Mouse (Mus musculus) erythroblast, embryonic 14.5 days (primary cell): ENCODE data around the gene Rnf2. TPM values are rescaled to one million over a fixed set of nuclear protein-coding genes. Genes with fewer than 3 reads are reported as not detected.

Source experiments
- H3K27me3 ChIP-seq: 2 replicates; pipeline ENCODE4 v1.6.1; 2012; ENCODE audit warnings: inconsistent platforms; ENCODE audit not compliant: control insufficient read depth
- H3K36me3 ChIP-seq: 2 replicates; pipeline ENCODE4 v1.6.1; 2012; ENCODE audit warnings: mild to moderate bottlenecking, inconsistent platforms; ENCODE audit not compliant: control insufficient read depth
- H3K4me1 ChIP-seq: 2 replicates; pipeline ENCODE4 v1.6.1; 2012; ENCODE audit warnings: inconsistent platforms; ENCODE audit not compliant: control insufficient read depth
- H3K4me3 ChIP-seq: replicated peaks from 2 replicates; pipeline ENCODE3; 2012; ENCODE audit warnings: moderate library complexity, mild to moderate bottlenecking, inconsistent platforms
- H3K9me3 ChIP-seq: 2 replicates; pipeline ENCODE4 v1.6.1; 2012; ENCODE audit warnings: low read length, inconsistent platforms, mixed read lengths; ENCODE audit not compliant: control insufficient read depth
- GATA1 ChIP-seq: IDR thresholded peaks from 2 replicates; pipeline ENCODE4 v1.6.1; 2012; ENCODE audit warnings: low read length, inconsistent platforms, mixed read lengths
- TAL1 ChIP-seq: IDR thresholded peaks from 3 replicates; pipeline ENCODE4 v1.6.1; 2012; ENCODE audit warnings: low read length, inconsistent platforms, mixed read lengths
- polyA plus RNA-seq: library from polyadenylated mRNA; stranded (reverse); fragments of >175 nt; gene quantifications from 2 replicates; pipeline ENCODE4 v1.2.3, GENCODE M21; 2012

Gene Rnf2
- 0.45 and 0.64 TPM in 2 replicates for polyA plus RNA-seq

- Histone ChIP-seq H3K4me3 (peak within 1 kb of the TSS; percentile 92), H3K9me3 (no peaks in the 10 kb centered on the region), H3K36me3 (no peaks in the 10 kb centered on the region), H3K4me1 (peaks cover 23% of the 10 kb centered on the region), H3K27me3 (no peaks in the 10 kb centered on the region; the same call in none of the 2 replicates)
- TF ChIP-seq TAL1, result no peak
- no peak for TF ChIP-seq GATA1
These were observed at the start of gene Rnf2 for GRCm38 (mm10) chr1:151500531-151501361. Gene Rnf2 (minus strand): TSS chr1:151500955.

- Histone ChIP-seq H3K9me3 (no peaks in the 10 kb centered on the region), H3K4me3 (no peak overlapping the region), H3K36me3 (no peaks in the 10 kb centered on the region), H3K27me3 (no peaks in the 10 kb centered on the region), H3K4me1 (no peaks in the 10 kb centered on the region)
- TF ChIP-seq GATA1 (no peak), TAL1 (no peak)
These were observed 49.0 kb upstream of the Rnf2 start for GRCm38 (mm10) chr1:151549794-151550193.

GRCm38 (mm10) chr1:151548896-151549610, 48.3 kb upstream of the Rnf2 start:
- Histone ChIP-seq H3K4me3 (no peak overlapping the region), H3K9me3 (no peaks in the 10 kb centered on the region)

GRCm38 (mm10) chr1:151545571-151545970, 44.8 kb upstream of the Rnf2 start:
- Histone ChIP-seq H3K27me3 (no peaks in the 10 kb centered on the region), H3K9me3 (no peaks in the 10 kb centered on the region), H3K36me3 (no peaks in the 10 kb centered on the region), H3K4me1 (no peaks in the 10 kb centered on the region), H3K4me3 (no peak overlapping the region)
- TF ChIP-seq GATA1 (no peak), TAL1 (no peak)

More at GRCm38 (mm10) chr1:151548896-151549610, 48.3 kb upstream of the Rnf2 start:
- no peaks in the 10 kb centered on the region for H3K27me3 ChIP-seq
- H3K36me3 ChIP-seq, result no peaks in the 10 kb centered on the region
- H3K4me1 ChIP-seq, result no peaks in the 10 kb centered on the region
- TF ChIP-seq GATA1 (no peak), TAL1 (no peak)

GRCm38 (mm10) chr1:151544581-151544980, 43.8 kb upstream of the Rnf2 start:
- no peaks in the 10 kb centered on the region for H3K27me3 ChIP-seq
- no peaks in the 10 kb centered on the region for H3K4me1 ChIP-seq
- H3K4me3 ChIP-seq, result no peak overlapping the region
- TF ChIP-seq GATA1 (no peak), TAL1 (no peak)
- H3K9me3 ChIP-seq, result no peaks in the 10 kb centered on the region
- H3K36me3 ChIP-seq, result no peaks in the 10 kb centered on the region

- Histone ChIP-seq H3K9me3 (no peaks in the 10 kb centered on the region), H3K4me1 (no peaks in the 10 kb centered on the region), H3K36me3 (no peaks in the 10 kb centered on the region), H3K27me3 (no peaks in the 10 kb centered on the region), H3K4me3 (no peak overlapping the region)
- no peak for TF ChIP-seq GATA1
- no peak for TF ChIP-seq TAL1
These were observed 43.2 kb upstream of the Rnf2 start for GRCm38 (mm10) chr1:151543796-151544477.

GRCm38 (mm10) chr1:151526701-151527100, 25.9 kb upstream of the Rnf2 start:
- no peak for TF ChIP-seq GATA1
- Histone ChIP-seq H3K4me1 (no peaks in the 10 kb centered on the region), H3K9me3 (peaks cover 2% of the 10 kb centered on the region), H3K4me3 (no peak overlapping the region), H3K27me3 (no peaks in the 10 kb centered on the region), H3K36me3 (no peaks in the 10 kb centered on the region)

- no peaks in the 10 kb centered on the region; the same call in 1 of the 2 replicates for H3K9me3 ChIP-seq
- no peak overlapping the region for H3K4me3 ChIP-seq
- TF ChIP-seq GATA1 (no peak), TAL1 (no peak)
- H3K27me3 ChIP-seq, result no peaks in the 10 kb centered on the region
- H3K4me1 ChIP-seq, result no peaks in the 10 kb centered on the region
- no peaks in the 10 kb centered on the region for H3K36me3 ChIP-seq
These were observed 17.0 kb upstream of the Rnf2 start for GRCm38 (mm10) chr1:151517571-151518250.
